Mouse (Mus musculus): ENCODE results near the gene Brd4.

- TF ChIP-seq CTCF (IDR thresholded peaks at IDR 0.05; ENCODE audit: low read depth) (no peak), EP300 (IDR thresholded peaks at IDR 0.05; ENCODE audit: low read depth) (no peak)
These were observed 119.7 kb downstream of the Brd4 start for GRCm38 (mm10) chr17:32164780-32165179.
